Mouse (Mus musculus) urinary bladder, postnatal 36 days (tissue): ENCODE data around the gene Nkiras2.
A peak's percentile ranks its signal among the peaks of the same experiment; 100 is the strongest.
"Not testable (repeated sequence)": the region's sequence is repeated elsewhere in the genome, so short reads cannot be mapped to it uniquely, and the experiment has no call there.

Experiments
- DNase-seq, 2 experiments: peaks; one replicate each; pipeline ENCODE4 v3.0.0; 2022; ENCODE audit warnings: low spot score in 2 of 2, mixed read lengths in 1 of 2

Nkiras2 gene

DNA sequence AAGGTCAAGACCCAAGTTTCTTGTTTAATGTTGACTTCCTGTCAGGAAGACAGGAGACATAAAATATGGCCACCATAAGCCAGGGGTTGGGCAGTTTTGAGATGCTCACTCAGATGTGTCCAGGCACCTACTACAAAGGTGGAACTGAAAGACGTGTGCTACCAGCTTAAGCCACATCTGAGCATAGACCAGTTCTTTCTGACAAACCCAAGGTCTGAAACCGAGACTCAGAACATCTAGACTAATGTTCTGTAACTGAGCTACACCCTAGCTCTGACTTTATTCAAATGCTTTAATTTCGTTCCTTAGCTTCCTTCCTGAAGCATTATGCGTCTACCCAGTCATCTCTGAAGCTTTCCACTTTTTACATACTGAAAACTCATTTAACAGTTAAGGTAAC lies 21.0 kb upstream of the Nkiras2 start:
- DNase-seq, result no peak

DNA sequence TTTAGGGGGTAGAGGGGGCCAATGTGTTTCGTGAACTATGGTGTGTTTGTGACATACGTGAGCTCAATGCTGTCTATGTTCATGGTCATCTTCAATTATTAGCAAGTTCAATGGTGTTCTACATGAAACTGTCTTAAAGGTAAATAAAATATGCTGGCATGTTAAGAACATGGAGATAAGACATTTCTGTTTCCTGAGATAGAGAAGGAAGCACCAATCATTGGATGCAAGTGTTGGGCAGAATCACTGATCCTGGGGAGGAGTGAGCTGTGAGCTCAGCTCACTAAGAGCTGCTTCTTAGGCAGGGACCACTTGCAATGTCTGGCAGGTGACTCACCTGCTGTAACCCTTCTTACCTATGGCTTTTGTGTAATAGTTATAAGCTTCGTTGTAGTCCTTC lies 17.7 kb upstream of the Nkiras2 start:
- no peak for DNase-seq

DNA sequence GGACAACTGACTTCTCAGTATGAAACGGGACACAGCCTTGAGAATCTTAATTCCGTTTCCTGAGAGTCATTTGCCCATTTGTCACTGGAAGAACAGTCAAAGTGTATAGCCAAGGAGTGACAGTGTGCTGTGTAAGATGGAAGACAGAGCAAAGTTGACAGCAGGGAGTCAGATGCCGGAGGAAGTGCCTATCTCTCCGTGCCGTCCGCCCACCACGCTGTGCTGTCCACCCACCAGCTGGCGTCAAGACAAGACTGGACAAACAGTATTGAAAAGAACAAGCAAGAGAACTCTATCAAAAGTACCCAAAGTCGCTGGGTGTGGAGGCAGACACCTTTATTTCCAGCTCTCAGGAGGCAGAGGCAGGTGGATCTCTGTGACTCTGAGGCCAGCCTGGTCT lies 15.9 kb upstream of the Nkiras2 start:
- no peak for DNase-seq

DNA sequence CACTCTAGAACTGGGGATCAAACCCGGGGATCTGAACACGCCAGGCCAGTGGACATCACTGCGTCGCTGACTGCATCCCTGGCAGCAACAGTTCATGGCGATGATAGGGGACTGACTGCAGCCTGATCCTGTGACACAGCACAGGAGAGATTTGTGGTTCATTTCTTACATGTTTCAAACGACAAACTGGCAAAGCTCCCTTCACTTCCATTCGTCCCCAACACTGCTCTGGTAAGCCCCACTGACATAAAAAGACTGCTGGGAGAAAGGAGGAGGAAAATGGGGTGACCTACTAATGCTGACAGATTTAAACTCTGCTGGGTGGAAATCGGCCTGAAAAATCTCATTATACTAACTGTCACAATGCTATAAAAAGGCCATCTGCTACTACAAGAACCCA lies 15.2 kb upstream of the Nkiras2 start:
- no peak for DNase-seq

DNA sequence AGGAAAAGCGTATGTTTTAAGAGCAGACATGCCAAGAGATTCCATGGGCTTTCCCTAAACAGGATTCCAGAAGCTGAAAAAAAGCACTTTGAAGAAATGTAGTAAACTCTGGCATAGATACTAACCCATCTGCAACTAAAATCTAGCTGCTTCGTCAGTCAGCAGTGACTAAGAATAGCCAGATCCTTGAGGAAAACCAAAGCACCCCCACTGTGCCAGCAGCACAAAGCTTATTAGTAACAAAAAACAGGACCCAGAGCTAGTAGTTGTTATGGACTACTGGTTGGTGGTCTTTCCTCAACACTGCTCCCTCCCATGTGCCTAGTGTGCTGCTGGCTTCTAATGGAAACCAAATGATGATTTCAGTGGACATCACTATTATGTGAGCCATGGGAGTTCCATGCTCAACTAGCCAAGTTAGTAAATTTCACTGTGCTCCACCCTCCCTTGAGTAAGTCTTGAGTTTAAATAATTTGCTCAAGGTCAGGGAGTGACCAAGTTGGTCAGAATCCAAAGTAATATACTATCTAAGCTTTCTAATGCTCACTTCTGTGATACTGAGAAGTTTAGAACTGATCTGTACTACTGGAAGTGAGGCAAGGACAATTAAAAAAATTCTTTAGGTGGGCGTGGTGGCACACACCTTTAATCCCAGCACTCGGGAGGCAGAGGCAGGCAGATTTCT lies 14.6 kb upstream of the Nkiras2 start:
- DNase-seq, result no peak

DNA sequence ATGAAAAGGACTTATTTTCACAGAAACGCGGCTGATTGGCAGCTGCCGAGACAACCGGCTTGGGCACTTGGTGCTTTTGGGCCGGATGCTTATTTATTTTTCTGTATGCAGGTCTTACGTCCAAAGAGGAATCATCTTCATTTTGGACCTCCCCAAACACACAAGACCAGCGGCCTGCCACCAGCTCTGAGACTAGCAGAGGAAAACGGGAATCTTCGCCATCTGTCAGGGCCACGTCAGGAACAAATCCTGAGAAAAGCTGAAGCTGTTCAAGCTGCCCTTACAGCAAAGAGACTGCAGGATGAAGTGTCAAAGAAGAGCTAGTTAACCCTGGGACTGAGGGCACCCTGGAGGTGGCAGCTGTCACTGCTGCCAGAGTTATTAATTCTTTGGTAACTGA lies 13.6 kb upstream of the Nkiras2 start:
- no peak for DNase-seq

DNA sequence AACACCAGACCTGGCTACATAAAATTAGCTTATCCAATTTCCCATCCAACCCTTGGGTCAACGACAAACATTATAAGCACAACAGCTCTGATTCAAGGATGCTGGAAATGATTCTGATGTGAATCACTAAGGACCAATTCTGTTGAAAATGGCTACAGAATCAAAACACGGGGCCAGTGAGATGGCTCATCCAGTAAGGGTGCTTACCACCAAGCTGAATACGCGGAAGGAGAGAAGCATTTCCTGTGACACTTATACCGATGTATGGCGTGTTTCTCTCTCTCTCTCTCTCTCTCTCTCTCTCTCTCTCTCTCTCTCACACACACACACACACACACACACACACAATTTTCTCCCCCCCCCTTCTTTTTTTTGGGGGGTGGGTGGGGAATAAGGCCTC lies 11.9 kb upstream of the Nkiras2 start:
- DNase-seq, result no peak

DNA sequence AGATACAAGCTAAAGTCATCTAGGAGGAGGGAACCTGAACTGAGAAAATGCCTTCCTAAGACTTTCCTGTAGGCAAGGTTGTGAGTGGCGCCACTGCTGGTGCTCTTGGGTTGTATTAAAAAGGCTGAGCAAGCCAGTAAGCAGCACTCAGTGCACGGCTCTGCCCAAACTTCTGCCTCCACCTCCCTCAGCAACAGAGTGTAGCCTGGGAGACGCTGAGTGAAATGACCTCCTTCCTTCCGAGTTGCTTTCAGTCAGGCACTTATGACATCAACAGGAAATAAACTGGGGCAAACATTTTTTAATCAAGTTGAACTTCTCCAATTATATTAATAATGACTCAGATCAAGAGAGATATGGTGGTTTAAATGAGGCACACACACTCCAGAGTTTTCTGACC lies 10.2 kb upstream of the Nkiras2 start:
- no peak for DNase-seq

DNA sequence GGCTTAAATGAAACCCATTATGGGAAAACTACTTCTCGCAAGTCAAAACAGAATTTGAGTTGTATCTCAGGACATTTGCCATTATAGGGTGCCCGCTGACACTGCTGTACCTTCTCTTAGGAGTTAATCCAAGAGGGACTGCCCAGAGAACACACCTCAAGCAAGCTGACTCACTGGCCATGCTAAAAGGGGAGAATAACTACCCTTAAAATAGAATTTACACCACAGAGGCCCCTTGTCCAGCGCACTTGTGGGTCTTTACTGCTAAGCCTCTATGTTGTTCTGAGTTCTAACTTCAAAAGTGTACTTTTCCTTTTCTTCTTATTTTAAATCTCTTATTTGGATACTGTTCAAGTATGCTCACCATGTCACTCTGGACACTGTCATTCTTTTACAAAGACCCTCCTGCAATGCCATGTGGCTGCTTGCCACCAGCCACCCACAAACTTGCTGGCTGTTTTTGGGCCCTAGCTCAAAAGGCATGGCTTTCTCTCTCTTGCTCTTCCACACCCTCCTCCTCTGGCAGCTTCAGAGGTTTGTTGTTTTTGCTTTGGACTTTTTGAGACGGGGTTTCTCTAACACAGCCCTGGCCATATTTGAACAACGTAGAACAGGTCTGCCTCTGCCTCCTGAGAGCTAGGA lies 9.6 kb upstream of the Nkiras2 start:
- DNase-seq, result no peak

DNA sequence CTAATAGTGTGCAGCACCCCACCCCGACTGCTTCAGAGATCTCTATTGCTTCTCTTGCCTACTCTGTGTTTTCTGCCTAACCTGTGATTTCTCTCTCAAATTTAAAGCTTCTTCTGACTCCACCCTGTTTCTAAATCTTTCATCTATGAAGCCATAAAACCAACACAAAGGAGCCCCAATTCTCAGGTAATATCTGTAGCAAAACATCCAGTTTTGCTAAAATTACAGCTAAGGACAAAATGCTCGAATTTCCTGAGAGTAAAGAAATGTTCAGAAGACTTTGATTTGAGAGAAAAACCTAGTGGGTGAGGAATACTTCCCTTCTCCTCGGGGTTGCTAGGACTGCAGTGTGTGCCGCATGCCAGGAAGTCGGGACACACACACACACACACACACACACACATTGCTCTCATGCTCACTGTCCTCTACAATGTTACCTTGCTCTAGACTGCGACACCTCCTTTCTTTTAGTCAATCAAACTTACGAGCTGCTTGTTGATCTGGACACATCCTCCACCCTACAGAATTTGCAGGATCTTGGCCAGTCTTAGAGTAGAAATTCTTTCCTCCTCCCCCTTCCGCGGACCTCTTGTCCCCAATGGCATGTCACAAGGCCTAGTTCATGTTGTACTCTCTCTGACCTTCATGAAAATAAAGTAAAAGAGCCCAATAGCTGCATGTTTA lies 8.9 kb upstream of the Nkiras2 start:
- no peak for DNase-seq

DNA sequence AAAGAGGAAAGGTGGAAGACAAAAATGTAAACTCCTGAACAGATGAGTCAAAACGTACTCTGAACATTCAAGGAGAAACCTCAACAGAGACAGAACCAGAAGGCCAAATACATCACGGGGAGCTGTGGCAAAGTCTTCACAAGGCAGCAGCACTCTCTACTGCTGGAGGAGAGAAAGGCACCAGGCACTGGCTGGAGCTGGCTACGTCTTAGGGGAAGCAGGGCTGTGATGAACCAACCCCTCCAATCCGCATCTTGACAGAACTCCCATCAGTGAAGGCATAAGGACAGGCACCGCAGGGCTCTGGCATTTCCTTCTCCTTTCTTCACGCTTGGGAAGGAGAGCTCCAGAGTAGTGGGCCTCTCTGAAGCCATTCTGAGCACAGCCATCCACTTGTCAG lies 7.4 kb upstream of the Nkiras2 start:
- no peak for DNase-seq

DNA sequence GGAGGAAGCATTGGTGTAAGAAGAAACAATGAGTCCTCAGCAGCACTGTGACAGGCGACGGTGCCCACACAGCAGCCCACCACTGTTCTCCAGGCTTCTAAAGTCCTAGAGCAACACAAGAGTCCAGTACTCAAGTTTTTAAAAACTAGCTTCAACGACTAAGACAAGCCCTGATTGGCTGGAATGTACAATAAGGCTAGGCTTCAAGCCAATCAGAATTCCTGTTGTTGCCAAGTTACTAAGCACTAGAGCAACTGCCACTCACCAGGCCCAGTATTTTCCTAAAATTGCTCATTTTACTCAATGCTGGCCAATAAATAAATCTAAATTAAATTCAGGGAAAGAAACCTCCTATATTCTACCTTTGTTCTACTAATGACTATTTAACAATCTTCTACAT lies 5.8 kb upstream of the Nkiras2 start:
- DNase-seq, result no peak

DNA sequence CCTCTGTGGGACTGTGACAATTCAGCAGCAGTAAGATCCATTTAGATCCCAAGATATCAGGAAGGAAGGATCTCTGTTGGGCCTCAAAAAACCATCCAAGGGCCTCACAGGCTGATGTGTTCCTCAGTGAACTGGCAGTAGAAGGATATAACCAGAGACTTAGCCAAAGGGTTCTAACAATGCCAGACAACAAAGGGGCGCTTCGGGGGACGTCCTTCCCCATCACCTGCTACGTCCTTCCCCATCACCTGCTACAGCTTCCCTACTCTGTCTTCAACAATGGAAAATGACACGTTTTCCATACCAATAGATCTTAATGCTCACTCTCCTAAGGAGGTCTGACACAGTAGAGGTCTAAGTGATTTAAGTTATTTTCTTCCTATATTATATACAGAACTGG lies 2.7 kb upstream of the Nkiras2 start:
- DNase-seq, result no peak

DNA sequence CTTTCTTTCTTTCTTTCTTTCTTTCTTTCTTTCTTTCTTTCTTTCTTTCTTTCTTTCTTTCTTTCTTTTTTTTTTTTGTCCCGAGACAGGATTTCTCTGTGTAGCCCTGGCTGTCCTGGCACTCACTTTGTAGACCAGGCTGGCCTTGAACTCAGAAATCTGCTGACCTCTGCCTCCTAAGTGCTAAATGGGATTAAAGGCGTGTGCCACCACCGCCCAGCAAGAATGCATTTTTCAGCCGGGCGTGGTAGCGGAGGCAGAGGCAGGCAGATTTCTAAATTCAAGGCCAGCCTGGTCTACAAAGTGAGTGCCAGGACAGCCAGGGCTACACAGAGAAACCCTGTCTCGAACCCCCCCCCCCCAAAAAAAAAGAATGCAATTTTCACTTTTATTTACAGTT lies 2.2 kb upstream of the Nkiras2 start:
- DNase-seq, result not testable (repeated sequence)

DNA sequence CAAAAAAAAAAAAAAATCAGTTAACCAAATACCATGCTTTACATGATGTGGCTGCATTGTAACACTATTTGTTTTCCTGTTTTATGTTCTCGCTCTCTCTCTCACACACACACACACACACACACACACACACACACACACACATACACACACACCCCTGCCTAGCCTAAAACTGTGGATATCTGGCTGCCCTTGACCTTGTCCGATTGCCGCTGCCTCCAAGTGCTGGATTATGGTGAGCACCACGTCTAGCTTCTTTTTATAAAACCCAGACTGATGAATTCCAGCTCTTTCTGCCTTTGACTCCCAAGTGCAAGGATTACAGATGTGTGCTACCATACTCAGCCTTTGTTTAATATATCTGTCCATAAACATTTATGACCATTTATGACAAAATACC lies 1.6 kb upstream of the Nkiras2 start:
- no peak for DNase-seq

DNA sequence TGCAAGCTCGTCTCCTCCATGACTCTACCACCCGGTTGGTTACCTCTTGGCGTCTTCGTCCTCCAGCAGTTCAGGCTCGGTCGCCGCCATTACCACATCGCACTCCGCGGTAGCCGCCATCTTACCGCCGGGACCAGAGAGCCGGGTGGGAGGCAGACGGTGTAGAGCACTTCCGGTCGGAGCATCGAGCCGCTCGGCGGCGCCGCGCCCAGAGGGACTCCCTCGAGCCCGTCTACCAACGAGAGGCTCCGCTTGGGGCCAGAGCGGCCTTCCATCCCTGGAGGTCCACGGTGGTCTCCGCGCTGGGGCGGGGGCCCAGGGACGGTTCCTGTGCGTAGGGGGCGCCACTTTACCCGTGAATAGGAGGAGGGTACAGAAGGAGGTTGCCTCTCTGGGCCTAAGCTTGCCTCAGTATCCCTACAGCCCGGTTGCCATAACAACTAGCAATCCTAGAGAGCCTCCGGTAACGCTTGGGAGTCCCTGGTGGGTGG lies 486 bp downstream of the Nkiras2 start:
- peak; percentile 92 to 93 for DNase-seq

DNA sequence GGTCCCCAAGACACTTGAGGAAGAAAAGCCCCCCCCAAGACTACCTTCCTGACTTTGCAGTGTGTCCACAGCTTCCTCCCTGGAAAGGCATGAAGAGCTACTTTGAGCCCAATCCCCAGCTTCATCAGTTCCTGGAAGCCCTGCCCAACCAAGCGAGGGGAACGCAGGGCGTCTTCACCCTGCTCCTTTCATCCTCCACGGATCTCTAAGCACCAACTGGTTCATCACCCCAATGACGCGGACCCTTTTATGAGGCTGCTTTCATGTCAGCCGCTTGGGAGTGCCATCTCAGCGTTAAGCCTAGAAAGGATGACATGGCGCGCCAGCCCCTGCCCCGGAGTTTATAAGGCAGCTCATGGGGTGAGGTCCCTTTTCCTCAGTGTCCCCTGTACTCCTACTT lies 938 bp downstream of the Nkiras2 start, which contains the start of gene Dnajc7:
Dnajc7 (minus strand) TSS at position 187 of the 400 bp plus-strand sequence.
- no peak for DNase-seq

DNA sequence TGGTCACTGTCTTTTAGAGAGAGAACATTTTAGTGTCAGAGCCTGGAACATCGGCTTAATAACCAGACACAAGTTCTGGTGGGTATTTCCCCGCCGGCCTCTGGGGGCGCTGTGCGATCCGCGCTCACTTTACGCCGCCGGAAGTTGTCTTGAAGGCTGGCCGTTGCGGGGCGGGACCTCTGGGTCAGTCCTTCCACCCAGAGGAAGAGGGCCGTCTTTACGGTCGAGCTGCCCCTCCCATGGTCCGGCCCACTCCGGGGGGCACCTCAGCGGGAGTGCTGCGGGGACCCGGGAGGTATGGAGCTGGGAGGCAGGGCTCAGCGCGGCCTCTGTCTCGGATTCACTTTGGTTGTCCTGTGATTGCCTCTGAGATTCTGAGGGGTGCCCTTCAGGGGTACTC lies 3.7 kb downstream of the Nkiras2 start:
- peak; percentile 94 to 96 for DNase-seq

DNA sequence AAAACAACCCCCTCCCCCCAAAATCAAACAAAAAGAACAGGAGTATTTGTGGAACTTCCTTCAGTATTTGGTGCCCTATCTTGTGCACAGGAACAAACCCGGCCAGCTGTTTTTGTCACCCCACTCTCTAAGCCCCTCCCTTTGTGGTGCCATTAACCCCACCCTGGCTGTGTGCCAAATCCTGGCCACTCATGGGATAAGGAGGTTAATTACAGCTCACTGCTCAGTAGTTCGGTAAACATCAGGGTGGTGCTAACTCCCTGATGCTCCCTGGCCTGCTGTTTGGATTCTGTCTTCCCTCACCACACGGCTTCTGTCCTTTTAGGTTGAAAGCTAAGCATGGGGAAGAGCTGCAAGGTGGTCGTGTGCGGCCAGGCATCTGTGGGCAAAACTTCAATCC lies 4.8 kb downstream of the Nkiras2 start:
- DNase-seq, result no peak

DNA sequence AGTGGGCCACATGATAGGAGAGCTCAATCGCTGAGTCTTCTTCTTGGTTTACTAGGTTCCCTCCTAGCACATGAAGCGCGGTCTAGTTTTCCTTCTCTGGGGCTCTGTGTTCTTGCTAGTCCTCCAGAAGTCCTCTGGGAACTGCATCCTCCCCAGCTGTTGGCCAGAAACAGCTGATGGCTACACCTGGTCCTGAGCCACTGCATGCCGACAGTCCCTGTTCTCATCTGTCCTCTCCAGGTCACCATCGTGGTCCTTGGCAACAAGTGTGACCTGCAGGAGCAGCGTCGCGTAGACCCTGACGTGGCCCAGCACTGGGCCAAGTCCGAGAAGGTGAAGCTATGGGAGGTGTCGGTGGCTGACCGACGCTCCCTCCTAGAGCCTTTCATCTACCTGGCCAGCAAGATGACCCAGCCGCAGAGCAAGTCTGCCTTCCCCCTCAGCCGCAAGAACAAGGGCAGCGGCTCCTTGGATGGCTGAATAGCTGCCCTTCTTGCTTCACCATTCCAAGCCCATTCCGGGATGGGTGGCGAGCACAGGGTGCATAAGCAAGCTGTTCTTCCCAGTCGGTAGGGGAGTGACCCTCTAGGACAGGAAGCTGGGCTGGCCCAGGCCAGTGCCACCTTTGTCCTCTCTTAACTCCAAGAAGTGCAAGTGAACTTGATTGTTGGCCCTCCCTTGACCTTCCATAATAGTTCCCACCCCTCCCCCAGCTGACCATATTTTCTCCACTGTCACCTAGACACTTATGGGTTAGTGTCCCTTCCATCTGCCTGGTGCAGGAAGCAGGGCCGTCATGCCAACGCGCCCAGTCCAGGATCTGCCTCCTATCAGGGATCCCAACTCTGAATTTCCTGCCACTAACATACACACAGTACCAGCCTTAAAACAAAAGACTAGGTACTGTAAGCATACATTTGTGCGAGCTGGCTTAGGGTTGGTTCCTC lies 7.0 kb downstream of the Nkiras2 start:
- DNase-seq, result no peak

DNA sequence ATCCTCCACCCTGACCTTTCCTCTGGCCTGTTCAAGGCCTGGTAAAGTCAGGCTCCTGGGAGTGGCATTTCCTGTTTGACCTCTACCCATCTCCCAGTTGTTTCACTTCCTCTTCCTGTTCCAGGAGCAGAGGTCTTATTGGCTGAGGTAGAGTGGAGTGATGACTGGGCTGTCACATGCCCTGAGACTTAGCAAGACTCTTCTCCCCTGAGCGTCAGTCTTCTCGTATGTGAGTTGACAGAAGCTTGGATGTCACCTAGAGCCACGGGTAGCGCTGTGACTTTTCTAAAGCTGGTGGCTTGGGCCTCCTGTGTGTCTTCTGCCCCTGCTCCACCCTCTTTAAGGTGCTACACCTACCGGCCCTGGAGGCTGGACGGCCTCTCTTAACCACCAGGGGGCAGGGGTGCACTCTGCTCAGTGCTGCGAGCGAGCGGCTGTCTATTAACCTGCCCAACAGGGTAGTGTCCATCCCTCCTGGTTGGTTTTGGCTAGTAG lies 7.7 kb downstream of the Nkiras2 start:
- peak; percentile 67 to 78 for DNase-seq

DNA sequence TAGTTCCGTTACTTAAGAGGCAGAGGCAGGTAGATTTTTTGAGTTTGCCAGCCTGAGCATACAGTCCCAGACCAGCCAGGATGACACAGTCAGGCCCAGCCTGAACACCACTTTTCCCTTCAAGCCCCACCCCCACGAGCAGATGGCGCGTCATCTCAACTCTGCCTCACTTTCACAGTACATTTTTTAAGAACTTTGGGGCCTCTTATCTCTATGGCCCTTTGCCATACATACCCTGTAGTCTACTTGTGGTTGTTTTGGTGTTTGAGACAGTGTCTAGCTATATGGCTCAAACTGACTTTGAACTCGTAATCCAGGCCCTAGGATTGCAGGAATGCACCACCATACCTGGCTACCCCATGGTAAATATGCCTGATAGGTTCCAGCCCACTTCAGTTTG lies 9.0 kb downstream of the Nkiras2 start:
- DNase-seq, result no peak
